Mouse (Mus musculus) myocyte (in vitro differentiated cells): ENCODE measurements around the gene Cd3g. TPM values are rescaled to one million over a fixed set of nuclear protein-coding genes. Genes with fewer than 3 reads are reported as not detected.

Experiments
- H3K27me3 ChIP-seq: one replicate; pipeline ENCODE4 v1.6.1; 2011; ENCODE audit not compliant: control insufficient read depth, insufficient read depth, insufficient read length
- H3K36me3 ChIP-seq: one replicate; pipeline ENCODE4 v1.6.1; 2011; ENCODE audit not compliant: control insufficient read depth, insufficient read depth
- H3K4me2 ChIP-seq: one replicate; pipeline ENCODE4 v1.6.1; 2011; ENCODE audit warnings: low read depth, control low read depth
- H3K4me3 ChIP-seq: one replicate; pipeline ENCODE4 v1.5.1; 2011; ENCODE audit warnings: mild to moderate bottlenecking, control low read depth, moderate library complexity
- H3K79me2 ChIP-seq: one replicate; pipeline ENCODE4 v1.6.1; 2011; ENCODE audit not compliant: control insufficient read depth, insufficient read depth
- H3ac ChIP-seq: one replicate; pipeline ENCODE4 v1.6.1; 2011; ENCODE audit not compliant: control insufficient read depth, insufficient read length
- CEBPB ChIP-seq: IDR thresholded peaks from 2 replicates; pipeline ENCODE4 v1.6.1; 2011; ENCODE audit warnings: mild to moderate bottlenecking, moderate library complexity; ENCODE audit not compliant: poor library complexity, insufficient read depth, severe bottlenecking
- E2F4 ChIP-seq: IDR thresholded peaks from one replicate; pipeline ENCODE4 v1.6.1; 2011; ENCODE audit warnings: mild to moderate bottlenecking, control low read depth, moderate library complexity; ENCODE audit not compliant: insufficient read depth
- MAX ChIP-seq: IDR thresholded peaks from one replicate; pipeline ENCODE4 v1.6.1; 2011; ENCODE audit warnings: low read depth, mild to moderate bottlenecking, control low read depth
- MYOD1 ChIP-seq, 3 experiments: IDR thresholded peaks; one replicate each; pipeline ENCODE4 v1.6.1; 2011; ENCODE audit warnings: control low read depth in 2 of 3, low read depth in 2 of 3, mild to moderate bottlenecking in 2 of 3, moderate library complexity in 1 of 3; ENCODE audit not compliant: insufficient read length in 2 of 3, control insufficient read depth in 1 of 3
- MYOG ChIP-seq, 3 experiments: IDR thresholded peaks; one replicate each; pipeline ENCODE4 v1.6.1; 2011; ENCODE audit warnings: control low read depth in 2 of 3, low read depth in 2 of 3, mild to moderate bottlenecking in 2 of 3; ENCODE audit not compliant: insufficient read length in 2 of 3, control insufficient read depth in 1 of 3, insufficient read depth in 1 of 3
- POLR2A ChIP-seq: IDR thresholded peaks from one replicate; pipeline ENCODE4 v1.6.1; 2011; ENCODE audit warnings: low read depth, mild to moderate bottlenecking, control low read depth, moderate library complexity; ENCODE audit not compliant: insufficient read length
- POLR2AphosphoS2 ChIP-seq: IDR thresholded peaks from one replicate; pipeline ENCODE4 v1.6.1; 2011; ENCODE audit warnings: low read depth, control low read depth; ENCODE audit not compliant: insufficient read length
- REST ChIP-seq: IDR thresholded peaks from one replicate; pipeline ENCODE4 v1.6.1; 2011; ENCODE audit warnings: mild to moderate bottlenecking, control low read depth, moderate library complexity; ENCODE audit not compliant: insufficient read depth, insufficient read length
- SRF ChIP-seq: IDR thresholded peaks from one replicate; pipeline ENCODE4 v1.6.1; 2011; ENCODE audit warnings: low read depth; ENCODE audit not compliant: control insufficient read depth, insufficient read length
- TCF12 ChIP-seq: IDR thresholded peaks from one replicate; pipeline ENCODE4 v1.6.1; 2011; ENCODE audit warnings: mild to moderate bottlenecking, control low read depth; ENCODE audit not compliant: poor library complexity, insufficient read depth, severe bottlenecking
- TCF3 ChIP-seq: IDR thresholded peaks from one replicate; pipeline ENCODE4 v1.6.1; 2011; ENCODE audit warnings: low read depth, control low read depth; ENCODE audit not compliant: insufficient read length
- USF1 ChIP-seq: IDR thresholded peaks from one replicate; pipeline ENCODE4 v1.6.1; 2011; ENCODE audit warnings: low read depth, mild to moderate bottlenecking, control low read depth, moderate library complexity
- polyA plus RNA-seq: library from polyadenylated mRNA; unstranded; fragments of >200 nt; fragmentation: generic; extraction: Trizol; gene quantifications from one replicate; pipeline ENCODE4 v1.2.1, GENCODE M21; 2012; ENCODE audit warnings: missing spikeins

The Cd3g gene
- polyA plus RNA-seq, 1 experiment, result 0.06 TPM

DNA sequence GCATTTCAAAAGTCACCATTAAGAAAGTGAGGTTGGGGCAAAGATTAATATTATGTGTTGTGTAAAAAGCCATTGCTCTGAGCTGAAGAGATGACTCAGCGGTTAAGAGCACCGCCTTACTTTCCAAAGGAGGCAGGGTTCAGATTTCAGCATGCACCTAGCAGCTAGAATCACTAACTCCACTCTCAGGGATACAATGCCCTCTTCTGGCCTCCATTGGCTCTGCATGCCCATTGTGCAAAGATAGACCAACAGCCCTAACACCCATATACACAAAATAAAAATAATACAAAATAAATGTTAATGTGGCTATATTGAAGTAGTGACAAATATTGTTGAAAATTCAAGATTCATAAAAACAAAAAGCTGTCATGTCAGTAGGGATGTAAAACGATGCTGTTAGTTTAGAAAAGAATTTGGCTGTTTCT lies 13.4 kb downstream of the Cd3g start:
- Histone ChIP-seq H3K79me2 (peaks cover 20% of the 10 kb centered on the region), H3ac (no peak overlapping the region), H3K36me3 (peaks cover 3% of the 10 kb centered on the region), H3K4me3 (no peak overlapping the region), H3K27me3 (peaks cover 11% of the 10 kb centered on the region), H3K4me2 (peak overlapping the region; percentile 92)
- TF ChIP-seq TCF12 (no peak), MYOG (IDR thresholded peaks at IDR 0.05; ENCODE audit: control insufficient read depth in 1 of 3, insufficient read depth in 1 of 3, insufficient read length in 2 of 3, low read depth in 2 of 3) (no peak), POLR2A (no peak), CEBPB (no peak), TCF3 (no peak), MAX (no peak), POLR2AphosphoS2 (no peak), USF1 (no peak), REST (no peak), SRF (no peak)

DNA sequence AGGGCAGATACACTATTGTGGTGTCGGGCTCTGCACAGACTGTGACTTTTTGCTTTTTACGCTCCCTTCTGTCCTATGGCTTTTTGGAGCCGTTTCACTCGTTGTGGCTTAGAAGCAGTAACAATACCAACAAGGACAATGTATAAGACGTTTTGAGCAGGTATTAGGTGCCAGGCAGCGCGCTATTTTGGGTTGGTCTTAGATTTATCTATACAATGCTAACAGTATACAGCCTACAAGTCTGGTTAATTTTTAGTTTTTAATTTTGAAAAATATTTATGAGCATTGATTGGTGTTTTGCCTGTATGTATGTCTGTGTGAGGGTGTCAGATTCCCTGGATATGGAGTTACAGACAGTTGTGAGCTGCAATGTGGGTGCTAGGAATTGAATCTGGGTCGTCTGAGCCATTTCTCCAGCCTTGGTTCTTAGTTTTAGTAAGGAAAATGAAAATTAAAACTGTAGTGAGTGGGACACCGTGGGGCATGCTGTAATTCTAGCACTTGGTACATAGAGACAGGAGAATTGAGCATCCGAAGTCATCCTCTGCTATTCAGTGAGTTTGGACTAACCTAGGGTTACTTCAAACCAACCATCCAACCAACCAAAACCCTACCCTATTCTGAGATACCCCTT lies 14.3 kb downstream of the Cd3g start:
- Histone ChIP-seq H3K27me3 (peaks cover 10% of the 10 kb centered on the region), H3ac (peak overlapping the region; percentile 30), H3K4me2 (peak overlapping the region; percentile 92), H3K79me2 (peaks cover 20% of the 10 kb centered on the region), H3K36me3 (peaks cover 3% of the 10 kb centered on the region), H3K4me3 (peak overlapping the region; percentile 88)
- TF ChIP-seq MYOG (IDR thresholded peaks at IDR 0.05; ENCODE audit: control insufficient read depth in 1 of 3, insufficient read depth in 1 of 3, insufficient read length in 2 of 3, low read depth in 2 of 3), result no peak
- TF ChIP-seq TCF3, result no peak
- TF ChIP-seq REST, result no peak
- no peak for TF ChIP-seq TCF12
- no peak for TF ChIP-seq SRF
- no peak for TF ChIP-seq CEBPB
- no peak for TF ChIP-seq POLR2A
- TF ChIP-seq MYOD1 (IDR thresholded peaks at IDR 0.05; ENCODE audit: control insufficient read depth in 1 of 3, insufficient read length in 2 of 3, low read depth in 2 of 3), result no peak
- TF ChIP-seq E2F4, result no peak
- no peak for TF ChIP-seq USF1
- no peak for TF ChIP-seq POLR2AphosphoS2

DNA sequence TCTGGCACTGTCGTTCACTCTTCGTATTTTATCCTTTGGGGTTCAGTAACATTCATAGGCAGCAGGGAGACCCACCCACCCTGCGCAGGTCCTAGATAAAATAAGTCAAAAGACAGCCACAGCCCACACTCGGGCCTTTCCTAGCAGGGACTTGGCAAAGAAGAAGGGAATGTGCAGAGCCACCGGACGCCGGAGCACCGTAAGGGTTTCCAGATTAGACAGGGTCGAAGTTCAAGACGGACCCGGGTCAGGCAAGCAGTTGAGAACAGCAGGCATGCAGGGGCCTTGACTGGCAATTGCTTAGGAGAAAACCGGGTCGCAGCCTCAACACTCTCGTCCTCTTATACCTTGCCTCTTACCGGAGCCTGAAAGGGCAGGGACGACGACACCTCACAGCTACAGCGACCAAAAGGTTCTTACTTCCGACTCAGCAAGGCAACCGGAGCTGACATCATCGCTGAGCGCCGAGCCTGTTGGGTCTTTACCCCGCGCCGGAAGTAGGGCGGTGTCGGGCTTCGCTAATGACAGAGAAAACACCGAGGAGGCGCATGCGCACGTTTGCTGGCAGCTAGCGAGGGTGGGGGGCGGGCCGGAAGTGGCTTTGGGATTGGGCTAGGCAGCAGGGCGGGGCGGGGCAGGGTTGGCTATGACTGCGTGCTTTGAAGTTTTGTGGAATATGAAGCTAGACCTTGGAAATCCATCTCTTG lies 15.0 kb downstream of the Cd3g start, which contains the start of gene Ube4a:
Gene Ube4a (minus strand): TSS at position 475 of the 707 bp plus-strand sequence.
- H3K4me3 ChIP-seq, result peak within 1 kb of the TSS; percentile 88
- no peak for TF ChIP-seq MAX
- no peak for TF ChIP-seq REST
- TF ChIP-seq TCF12, result no peak
- TF ChIP-seq MYOD1 (IDR thresholded peaks at IDR 0.05; ENCODE audit: control insufficient read depth in 1 of 3, insufficient read length in 2 of 3, low read depth in 2 of 3), result no peak
- peak; percentile 87 for TF ChIP-seq SRF
- TF ChIP-seq POLR2AphosphoS2, result peak; percentile 67
- no peak for TF ChIP-seq TCF3
- no peak for TF ChIP-seq USF1
- no peak for TF ChIP-seq E2F4
- peak; percentile 66 for TF ChIP-seq POLR2A
- no peak for TF ChIP-seq CEBPB
- no peak for TF ChIP-seq MYOG (IDR thresholded peaks at IDR 0.05; ENCODE audit: control insufficient read depth in 1 of 3, insufficient read depth in 1 of 3, insufficient read length in 2 of 3, low read depth in 2 of 3)

DNA sequence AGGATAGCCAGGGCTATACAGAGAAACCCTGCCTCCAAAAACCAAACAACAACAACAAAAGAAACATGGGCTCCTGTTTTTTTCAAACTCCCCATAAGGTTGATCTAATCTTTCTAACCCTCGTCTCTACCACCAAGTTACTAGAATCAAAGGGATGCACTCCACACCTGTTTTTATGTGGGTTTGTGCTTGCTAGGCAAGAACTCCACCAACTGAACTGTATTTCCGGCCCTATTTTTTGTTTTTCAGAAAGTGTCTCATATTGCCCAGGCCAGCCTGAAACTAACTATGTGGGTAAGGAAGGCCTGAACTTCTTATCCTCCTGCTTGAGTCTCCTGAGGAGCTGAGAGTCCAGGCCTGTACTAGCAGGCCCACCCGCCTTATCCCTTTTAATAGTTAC lies 25.8 kb downstream of the Cd3g start:
- TF ChIP-seq MYOG (IDR thresholded peaks at IDR 0.05; ENCODE audit: control insufficient read depth in 1 of 3, insufficient read depth in 1 of 3, insufficient read length in 2 of 3, low read depth in 2 of 3) (no peak), POLR2A (no peak), POLR2AphosphoS2 (no peak), USF1 (no peak), REST (no peak), TCF12 (no peak), MYOD1 (IDR thresholded peaks at IDR 0.05; ENCODE audit: control insufficient read depth in 1 of 3, insufficient read length in 2 of 3, low read depth in 2 of 3) (no peak)
- peaks cover 49% of the 10 kb centered on the region for H3K36me3 ChIP-seq
- no peaks in the 10 kb centered on the region for H3K79me2 ChIP-seq
- H3K4me2 ChIP-seq, result no peak overlapping the region
- H3ac ChIP-seq, result no peak overlapping the region
- no peaks in the 10 kb centered on the region for H3K27me3 ChIP-seq
- no peak overlapping the region for H3K4me3 ChIP-seq

More for the DNA sequence above, 15.0 kb downstream of the Cd3g start, which contains the start of gene Ube4a:
- Histone ChIP-seq H3K4me2 (peak within 1 kb of the TSS; percentile 95), H3K27me3 (peaks cover 3% of the 10 kb centered on the region), H3K36me3 (peaks cover 3% of the 10 kb centered on the region), H3ac (peak within 1 kb of the TSS; percentile 30), H3K79me2 (peaks cover 20% of the 10 kb centered on the region)
